Mouse (Mus musculus) hindbrain, postnatal 0 days (tissue): Measurements from ENCODE around the gene Mex3d. TPM values are rescaled to one million over a fixed set of nuclear protein-coding genes. Genes with fewer than 3 reads are reported as not detected.

Experiments used
- ATAC-seq: fragments of 200-750 bp; cut with Nextera tagmentation; 2 replicates; pipeline ENCODE4 v1.8.0; 2017; ENCODE audit warnings: mild to moderate bottlenecking, moderate TSS enrichment, moderate library complexity
- DNase-seq: peaks from one replicate; pipeline ENCODE4 v3.0.0-alpha.2; 2015; ENCODE audit warnings: low spot score
- H3K27ac ChIP-seq: fragments of 300-500 bp; sonication (generic); 2 replicates; pipeline ENCODE4 v1.5.1; 2014; ENCODE audit warnings: mild to moderate bottlenecking
- H3K27me3 ChIP-seq: fragments of 300-500 bp; sonication (generic); 2 replicates; pipeline ENCODE4 v1.6.1; 2014; ENCODE audit warnings: low read length, mixed read lengths; ENCODE audit not compliant: insufficient read depth
- H3K36me3 ChIP-seq: fragments of 300-500 bp; sonication (generic); 2 replicates; pipeline ENCODE4 v1.6.1; 2014; ENCODE audit warnings: low read length, mixed read lengths; ENCODE audit not compliant: insufficient read depth
- H3K4me1 ChIP-seq: fragments of 300-500 bp; sonication (generic); 2 replicates; pipeline ENCODE4 v1.6.1; 2014; ENCODE audit warnings: antibody characterized with exemption, low read length, mixed read lengths; ENCODE audit not compliant: insufficient read depth
- H3K4me2 ChIP-seq: fragments of 300-500 bp; sonication (generic); 2 replicates; pipeline ENCODE4 v1.6.1; 2014; ENCODE audit warnings: low read depth, mild to moderate bottlenecking, low read length, moderate library complexity, mixed read lengths
- H3K4me3 ChIP-seq: fragments of 300-500 bp; sonication (generic); 2 replicates; pipeline ENCODE4 v1.5.1; 2014; ENCODE audit warnings: low read length
- H3K9ac ChIP-seq: fragments of 300-500 bp; sonication (generic); replicated peaks from 2 replicates; pipeline ENCODE4 v1.6.1; 2014; ENCODE audit warnings: mild to moderate bottlenecking, low read length, moderate library complexity, mixed read lengths
- H3K9me3 ChIP-seq: fragments of 300-500 bp; sonication (generic); 2 replicates; pipeline ENCODE4 v1.6.1; 2016; ENCODE audit warnings: low read length, mixed read lengths
- CTCF ChIP-seq: IDR thresholded peaks from 2 replicates; pipeline ENCODE4 v1.5.1; 2016; ENCODE audit warnings: antibody characterized with exemption, control low read depth, low read depth
- WGBS: fragments of 180-500 bp; shearing (Covaris S2); extraction: QIAGEN DNeasy Blood & Tissue Kit; methylation state at CpG from one replicate; pipeline ENCODE4 v1.1.7; 2014; 5-methylcytosine and 5-hydroxymethylcytosine counted together
- polyA plus RNA-seq: library from polyadenylated mRNA; unstranded; fragments of >200 nt; fragmentation: Nextera tagmentation; extraction: Ambion mirVana; gene quantifications from 2 replicates; pipeline ENCODE4 v1.2.1, GENCODE M21; 2015
- total RNA-seq: library from RNA; depleted of rRNA; stranded (reverse); fragments of >200 nt; gene quantifications from 2 replicates; pipeline ENCODE4 v1.2.3, GENCODE M21; 2014

The Mex3d gene
- total and polyA plus RNA-seq, 2 experiments from 2014 or later = 14.2 to 129 TPM

- no peaks in the 10 kb centered on the region for H3K9me3 ChIP-seq
- no peaks in the 10 kb centered on the region for H3K36me3 ChIP-seq
- H3K27ac ChIP-seq = no peak overlapping the region
- peak overlapping the region; percentile 60 for H3K4me2 ChIP-seq
- H3K4me3 ChIP-seq = peak overlapping the region; percentile 37
- ATAC-seq = peak; percentile 77
- H3K4me1 ChIP-seq = no peaks in the 10 kb centered on the region; the same call in 1 of the 2 replicates
- 8% methylated on average over 31 of the region's 31 CpGs for WGBS
- H3K27me3 ChIP-seq = peaks cover 30% of the 10 kb centered on the region
- peak; percentile 52 for TF ChIP-seq CTCF
- peak overlapping the region; percentile 30; the same call in 1 of the 2 replicates for H3K9ac ChIP-seq
- DNase-seq = peak; percentile 73
Observed at GRCm38 (mm10) chr10:80357994-80358639, 29.3 kb downstream of the Mex3d start.

DNA sequence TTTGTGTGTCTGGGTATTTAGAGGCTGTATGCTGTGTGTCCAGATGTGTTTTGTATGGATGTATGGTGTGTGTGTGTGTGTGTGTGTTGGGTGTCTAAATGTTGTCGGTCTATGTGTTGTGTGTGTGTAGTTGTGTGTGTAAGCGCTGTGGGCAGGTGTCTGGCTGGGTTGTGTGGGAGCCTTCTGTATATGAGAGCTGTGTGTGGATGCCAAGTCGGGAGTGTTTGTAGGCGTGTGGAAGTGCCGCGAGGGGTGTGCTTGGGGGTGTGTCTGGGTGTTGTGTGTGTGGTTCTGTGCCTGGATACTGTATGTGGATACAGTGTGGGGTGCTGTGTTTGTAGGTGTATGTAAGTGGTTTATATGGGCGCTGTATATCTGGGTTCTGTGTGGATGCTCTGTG, 30.1 kb downstream of the Mex3d start:
- peak; percentile 10; the same call in 1 of the 2 replicates for ATAC-seq
- peaks cover 30% of the 10 kb centered on the region for H3K27me3 ChIP-seq
- WGBS = 30% methylated on average over 7 of the region's 7 CpGs
- no peak overlapping the region for H3K9ac ChIP-seq
- H3K36me3 ChIP-seq = no peaks in the 10 kb centered on the region
- H3K4me3 ChIP-seq = peak overlapping the region; percentile 37
- H3K27ac ChIP-seq = no peak overlapping the region
- no peaks in the 10 kb centered on the region; the same call in 1 of the 2 replicates for H3K4me1 ChIP-seq
- H3K4me2 ChIP-seq = peak overlapping the region; percentile 60
- no peaks in the 10 kb centered on the region for H3K9me3 ChIP-seq
- no peak for TF ChIP-seq CTCF
- no peak for DNase-seq

GRCm38 (mm10) chr10:80356737-80357136, 30.7 kb downstream of the Mex3d start:
- Histone ChIP-seq H3K27me3 (peaks cover 30% of the 10 kb centered on the region), H3K27ac (no peak overlapping the region), H3K4me1 (no peaks in the 10 kb centered on the region; the same call in 1 of the 2 replicates), H3K4me2 (peak overlapping the region; percentile 60), H3K4me3 (peak overlapping the region; percentile 37), H3K9ac (peak overlapping the region; percentile 40; the same call in 1 of the 2 replicates), H3K36me3 (no peaks in the 10 kb centered on the region), H3K9me3 (no peaks in the 10 kb centered on the region)
- WGBS = under 1% methylated on average over 34 of the region's 34 CpGs
- ATAC-seq (peak; percentile 18; the same call in 1 of the 2 replicates), DNase-seq (no peak)
- TF ChIP-seq CTCF = no peak

GRCm38 (mm10) chr10:80356001-80356682, 31.3 kb downstream of the Mex3d start, which contains the start of gene Plk5:
Plk5 (plus strand) TSS chr10:80356459.
- DNase-seq = peak; percentile 24
- Histone ChIP-seq H3K4me3 (peak within 1 kb of the TSS; percentile 37), H3K4me1 (no peaks in the 10 kb centered on the region; the same call in 1 of the 2 replicates), H3K27me3 (peaks cover 30% of the 10 kb centered on the region), H3K27ac (no peak within 1 kb of the TSS), H3K9ac (peak within 1 kb of the TSS; percentile 40; the same call in 1 of the 2 replicates), H3K36me3 (no peaks in the 10 kb centered on the region), H3K9me3 (no peaks in the 10 kb centered on the region), H3K4me2 (peak within 1 kb of the TSS; percentile 60)
- no peak for ATAC-seq
- WGBS = under 1% methylated on average over 47 of the region's 53 CpGs
- no peak for TF ChIP-seq CTCF

DNA sequence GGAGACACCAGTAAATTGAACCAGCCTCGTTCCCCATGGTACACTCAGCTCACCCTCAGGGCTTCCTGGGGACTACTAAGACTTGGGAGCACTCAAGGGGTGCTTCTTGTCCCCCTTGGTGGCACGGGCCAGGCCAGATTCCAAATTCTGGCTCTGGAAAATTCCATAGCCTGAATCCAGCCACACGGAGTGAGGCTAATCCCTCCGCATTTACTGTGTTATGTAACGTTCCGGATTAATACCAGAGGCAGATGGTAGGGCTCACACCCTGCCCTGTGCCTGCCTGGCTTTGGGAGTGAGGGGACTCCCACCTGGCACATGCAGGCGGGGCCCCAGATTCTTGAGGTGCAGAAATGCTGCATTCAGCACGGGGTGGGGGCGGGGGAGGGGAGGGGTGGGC, 32.0 kb downstream of the Mex3d start:
- TF ChIP-seq CTCF = no peak
- Histone ChIP-seq H3K4me3 (no peak overlapping the region), H3K4me1 (no peaks in the 10 kb centered on the region; the same call in 1 of the 2 replicates), H3K9me3 (no peaks in the 10 kb centered on the region), H3K36me3 (no peaks in the 10 kb centered on the region), H3K27ac (no peak overlapping the region), H3K9ac (no peak overlapping the region), H3K27me3 (peaks cover 37% of the 10 kb centered on the region), H3K4me2 (no peak overlapping the region)
- 10% methylated on average over 9 of the region's 9 CpGs for WGBS
- no peak for ATAC-seq
- DNase-seq = no peak

GRCm38 (mm10) chr10:80352727-80353126, 34.7 kb downstream of the Mex3d start:
- WGBS = 70% methylated on average over 8 of the region's 8 CpGs

More at GRCm38 (mm10) chr10:80352727-80353126, 34.7 kb downstream of the Mex3d start:
- DNase-seq = no peak
- no peak overlapping the region for H3K27ac ChIP-seq
- no peak overlapping the region for H3K4me3 ChIP-seq
- no peak for TF ChIP-seq CTCF
- H3K36me3 ChIP-seq = no peaks in the 10 kb centered on the region
- no peak for ATAC-seq
- no peak overlapping the region for H3K4me2 ChIP-seq
- no peaks in the 10 kb centered on the region for H3K9me3 ChIP-seq
- H3K27me3 ChIP-seq = peaks cover 62% of the 10 kb centered on the region
- no peaks in the 10 kb centered on the region; the same call in 1 of the 2 replicates for H3K4me1 ChIP-seq
- H3K9ac ChIP-seq = no peak overlapping the region
